Mouse (Mus musculus) liver, adult 2 months (tissue): ENCODE results near the gene Far1.

Experiments used
- CTCF ChIP-seq: fragments of 200-500 bp; IDR thresholded peaks from 2 replicates; pipeline ENCODE4 v1.5.1; 2011; ENCODE audit warnings: low read depth, low read length, control low read depth
- POLR2A ChIP-seq: fragments of 200-500 bp; IDR thresholded peaks from 2 replicates; pipeline ENCODE4 v1.6.1; 2011; ENCODE audit warnings: low read length, control low read depth; ENCODE audit not compliant: insufficient read depth; ENCODE audit errors: extremely low read depth

DNA sequence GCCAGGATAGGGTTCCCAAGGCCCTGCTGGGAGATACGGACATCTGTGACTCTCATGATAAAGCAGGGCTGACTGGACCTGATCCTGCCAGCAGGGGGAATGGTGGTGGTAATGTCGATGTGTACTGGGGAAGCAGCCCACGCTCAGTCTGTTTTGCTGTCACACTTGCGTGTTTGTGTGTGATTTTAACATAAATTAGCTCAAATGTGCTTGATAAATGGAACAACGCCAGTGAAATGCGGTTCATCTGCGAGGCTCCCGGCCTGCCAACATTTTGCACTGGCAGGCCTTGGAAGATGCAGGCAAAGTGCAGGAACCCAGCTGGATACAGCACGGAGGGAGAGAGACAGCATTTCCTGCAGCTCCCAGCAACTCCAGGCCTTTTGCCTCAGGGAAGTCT, 94.3 kb downstream of the Far1 start:
- TF ChIP-seq CTCF, result no peak
- TF ChIP-seq POLR2A, result no peak
